Mouse (Mus musculus) heart, postnatal 0 days (tissue): ENCODE measurements around the gene Nrcam. TPM values are rescaled to one million over a fixed set of nuclear protein-coding genes. Genes with fewer than 3 reads are reported as not detected.

Source experiments
- ATAC-seq: fragments of 200-750 bp; cut with Nextera tagmentation; 2 replicates; pipeline ENCODE4 v1.8.0; 2017; ENCODE audit warnings: low read depth, moderate number of reproducible peaks, moderate library complexity; ENCODE audit not compliant: insufficient read depth
- DNase-seq: peaks from one replicate; pipeline ENCODE4 v3.0.0-alpha.2; 2016; ENCODE audit warnings: low spot score
- H3K27ac ChIP-seq: fragments of 300-500 bp; sonication (generic); 2 replicates; pipeline ENCODE4 v1.5.1; 2014; ENCODE audit warnings: low read depth, mild to moderate bottlenecking
- H3K27me3 ChIP-seq: fragments of 300-500 bp; sonication (generic); 2 replicates; pipeline ENCODE4 v1.6.1; 2014; ENCODE audit warnings: low read length, mixed read lengths; ENCODE audit not compliant: control insufficient read depth, insufficient read depth
- H3K36me3 ChIP-seq: fragments of 300-500 bp; sonication (generic); replicated peaks from 2 replicates; pipeline ENCODE4 v1.6.1; 2014; ENCODE audit warnings: low read length, mixed read lengths; ENCODE audit not compliant: control insufficient read depth, insufficient read depth
- H3K4me1 ChIP-seq: fragments of 300-500 bp; sonication (generic); 2 replicates; pipeline ENCODE4 v1.6.1; 2014; ENCODE audit warnings: antibody characterized with exemption; ENCODE audit not compliant: control insufficient read depth, insufficient read depth
- H3K4me2 ChIP-seq: fragments of 300-500 bp; sonication (generic); 2 replicates; pipeline ENCODE4 v1.6.1; 2014; ENCODE audit warnings: low read depth, mild to moderate bottlenecking, low read length, moderate library complexity
- H3K4me3 ChIP-seq: fragments of 300-500 bp; sonication (generic); 2 replicates; pipeline ENCODE4 v1.5.1; 2014; ENCODE audit warnings: low read depth, low read length
- H3K9ac ChIP-seq: fragments of 300-500 bp; sonication (generic); replicated peaks from 2 replicates; pipeline ENCODE4 v1.6.1; 2014; ENCODE audit warnings: low read depth, low read length, mixed read lengths
- H3K9me3 ChIP-seq: fragments of 300-500 bp; sonication (generic); replicated peaks from 2 replicates; pipeline ENCODE4 v1.6.1; 2016; ENCODE audit warnings: low read length; ENCODE audit not compliant: control insufficient read depth
- CTCF ChIP-seq: IDR thresholded peaks from 2 replicates; pipeline ENCODE4 v1.5.1; 2016; ENCODE audit warnings: antibody characterized with exemption, control low read depth, low read depth
- EP300 ChIP-seq: IDR thresholded peaks from 2 replicates; pipeline ENCODE4 v1.6.1; 2016; ENCODE audit warnings: antibody characterized with exemption, low read depth
- WGBS: fragments of 180-500 bp; shearing (Covaris S2); extraction: QIAGEN DNeasy Blood & Tissue Kit; methylation state at CpG from one replicate; pipeline ENCODE4 v1.1.7; 2014; 5-methylcytosine and 5-hydroxymethylcytosine counted together
- polyA plus RNA-seq: library from polyadenylated mRNA; unstranded; fragments of >200 nt; fragmentation: Nextera tagmentation; extraction: Ambion mirVana; gene quantifications from 2 replicates; pipeline ENCODE4 v1.2.1, GENCODE M21; 2015
- total RNA-seq: library from RNA; depleted of rRNA; stranded (reverse); fragments of >200 nt; gene quantifications from 2 replicates; pipeline ENCODE4 v1.2.3, GENCODE M21; 2014; ENCODE audit warnings: low replicate concordance

Gene Nrcam
- total and polyA plus RNA-seq, 2 experiments from 2014 or later, result 0.20 to 5.0 TPM

- no peak for DNase-seq
- 65% methylated on average over 8 of the region's 8 CpGs for WGBS
- no peak overlapping the region for H3K4me2 ChIP-seq
- H3K27me3 ChIP-seq, result no peaks in the 10 kb centered on the region
- no peak overlapping the region for H3K27ac ChIP-seq
- no peaks in the 10 kb centered on the region for H3K36me3 ChIP-seq
- no peaks in the 10 kb centered on the region for H3K4me1 ChIP-seq
- no peaks in the 10 kb centered on the region for H3K9me3 ChIP-seq
- H3K4me3 ChIP-seq, result no peak overlapping the region
- ATAC-seq, result no peak
- no peak overlapping the region for H3K9ac ChIP-seq
- TF ChIP-seq EP300, result no peak
- TF ChIP-seq CTCF, result no peak
Observed at GRCm38 (mm10) chr12:44524621-44525565, 196.2 kb downstream of the Nrcam start.

DNA sequence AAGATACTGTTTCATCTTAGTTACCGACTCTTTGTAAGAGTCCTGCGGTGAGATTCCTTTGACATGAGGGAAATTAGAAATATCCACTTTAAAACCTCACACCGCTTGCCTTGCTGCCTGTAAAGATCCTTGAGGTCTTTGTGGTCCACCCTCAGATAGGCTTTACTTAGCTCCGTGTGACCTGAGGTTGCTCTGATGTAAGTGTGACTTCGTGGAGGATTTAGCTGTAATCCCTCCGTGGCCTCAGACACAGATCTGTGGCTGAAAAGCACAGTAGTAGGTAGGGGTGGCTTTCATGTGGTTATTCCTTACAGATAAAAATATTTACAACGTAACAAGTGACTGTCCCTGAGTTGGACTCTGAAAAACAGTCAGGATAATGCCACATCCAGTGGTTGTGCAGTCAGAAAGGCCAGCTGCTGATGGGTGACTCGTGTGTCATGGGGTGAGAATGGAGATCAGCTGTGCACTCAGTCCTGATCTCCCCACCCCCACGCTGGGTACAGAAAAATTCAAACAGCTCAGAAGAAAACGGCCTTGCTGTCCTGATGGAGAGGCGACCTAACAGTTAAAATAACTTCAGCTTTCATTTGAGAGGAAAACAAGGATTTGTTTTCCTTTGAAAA is 199.8 kb downstream of the Nrcam start:
- 39% methylated on average over 11 of the region's 11 CpGs for WGBS
- Histone ChIP-seq H3K9me3 (no peaks in the 10 kb centered on the region), H3K27ac (no peak overlapping the region), H3K27me3 (no peaks in the 10 kb centered on the region), H3K9ac (no peak overlapping the region), H3K4me1 (no peaks in the 10 kb centered on the region), H3K4me2 (no peak overlapping the region), H3K36me3 (no peaks in the 10 kb centered on the region), H3K4me3 (no peak overlapping the region)
- DNase-seq (no peak), ATAC-seq (no peak)
- TF ChIP-seq EP300, result no peak
- TF ChIP-seq CTCF, result no peak

DNA sequence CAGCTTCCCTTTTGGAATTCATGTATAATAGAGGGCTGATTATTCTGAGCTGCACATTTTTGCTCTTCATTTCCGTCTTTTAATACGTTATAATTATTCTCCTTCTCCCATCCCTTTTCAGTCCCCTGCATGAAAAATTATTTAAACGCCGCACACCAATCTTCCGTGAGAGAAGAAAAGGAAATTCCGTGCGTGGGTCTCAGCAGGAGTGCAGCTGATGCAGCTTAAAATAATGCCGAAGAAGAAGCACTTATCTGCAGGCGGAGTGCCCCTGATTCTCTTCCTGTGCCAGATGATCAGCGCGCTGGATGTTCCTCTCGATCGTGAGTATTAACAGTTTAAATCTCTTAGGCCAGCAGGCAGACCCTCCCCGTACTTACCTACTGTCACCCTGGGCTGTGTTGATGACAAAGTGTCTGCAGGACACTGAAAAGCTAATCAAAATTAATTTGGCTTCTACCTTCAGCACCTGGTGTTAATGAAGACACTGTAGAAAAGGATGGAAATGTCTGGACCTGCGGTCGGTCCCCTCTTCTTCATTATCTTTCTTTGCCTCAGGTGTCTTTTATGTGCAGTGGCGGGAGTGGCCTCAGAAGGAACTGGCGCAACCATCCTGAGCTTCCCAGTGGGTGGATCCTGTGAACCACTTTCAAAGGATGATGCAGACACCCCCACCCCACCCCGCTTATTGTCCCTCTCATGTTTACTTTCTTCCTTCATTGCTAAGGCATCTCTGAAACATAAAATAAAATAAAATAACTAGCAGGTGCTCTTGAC is 203.8 kb downstream of the Nrcam start:
- Histone ChIP-seq H3K9me3 (no peaks in the 10 kb centered on the region), H3K4me1 (no peaks in the 10 kb centered on the region), H3K4me3 (no peak overlapping the region), H3K36me3 (no peaks in the 10 kb centered on the region), H3K27ac (no peak overlapping the region), H3K9ac (no peak overlapping the region), H3K4me2 (no peak overlapping the region), H3K27me3 (no peaks in the 10 kb centered on the region)
- WGBS, result 69% methylated on average over 19 of the region's 19 CpGs
- no peak for ATAC-seq
- no peak for DNase-seq
- no peak for TF ChIP-seq EP300

- H3K9ac ChIP-seq, result no peak overlapping the region
- H3K9me3 ChIP-seq, result no peaks in the 10 kb centered on the region
- no peaks in the 10 kb centered on the region for H3K27me3 ChIP-seq
- DNase-seq (no peak), ATAC-seq (no peak)
- no peak overlapping the region for H3K27ac ChIP-seq
- H3K4me3 ChIP-seq, result no peak overlapping the region
- 82% methylated on average over 7 of the region's 7 CpGs for WGBS
- H3K36me3 ChIP-seq, result no peaks in the 10 kb centered on the region
- TF ChIP-seq EP300, result no peak
- H3K4me2 ChIP-seq, result no peak overlapping the region
- H3K4me1 ChIP-seq, result no peaks in the 10 kb centered on the region
Observed at GRCm38 (mm10) chr12:44534100-44534633, 205.5 kb downstream of the Nrcam start.

- no peak overlapping the region for H3K4me3 ChIP-seq
- H3K4me2 ChIP-seq, result no peak overlapping the region
- ATAC-seq (no peak), DNase-seq (no peak)
- WGBS, result 11% methylated on average over 5 of the region's 5 CpGs
- H3K9ac ChIP-seq, result no peak overlapping the region
- H3K27ac ChIP-seq, result no peak overlapping the region
- no peak for TF ChIP-seq EP300
- no peak for TF ChIP-seq CTCF
- no peaks in the 10 kb centered on the region for H3K36me3 ChIP-seq
- H3K27me3 ChIP-seq, result no peaks in the 10 kb centered on the region
- H3K4me1 ChIP-seq, result no peaks in the 10 kb centered on the region
- H3K9me3 ChIP-seq, result no peaks in the 10 kb centered on the region
Observed at GRCm38 (mm10) chr12:44535623-44536022, 206.9 kb downstream of the Nrcam start.
